Mouse (Mus musculus) spleen, adult 2 months (tissue): ENCODE measurements around the gene Wnt6.

Experiments
- CTCF ChIP-seq: fragments of 200-500 bp; IDR thresholded peaks from 2 replicates; pipeline ENCODE4 v1.5.1; 2011; ENCODE audit warnings: mild to moderate bottlenecking, inconsistent platforms; ENCODE audit not compliant: insufficient read depth, insufficient read length, insufficient replicate concordance; ENCODE audit errors: extremely low read depth
- POLR2A ChIP-seq: fragments of 200-500 bp; IDR thresholded peaks from 2 replicates; pipeline ENCODE4 v1.6.1; 2011; ENCODE audit warnings: low read depth, low read length, inconsistent platforms

GRCm38 (mm10) chr1:74774062-74774461, 2.4 kb downstream of the Wnt6 start:
- TF ChIP-seq CTCF: no peak
- TF ChIP-seq POLR2A: no peak
